Mouse (Mus musculus): Measurements from ENCODE around the gene Tppp2.
A peak's percentile ranks its signal among the peaks of the same experiment; 100 is the strongest.

GRCm38 (mm10) chr14:51884031-51884544 is 34.1 kb upstream of the Tppp2 start:
- no peak for TF ChIP-seq ZC3H11A (IDR thresholded peaks at IDR 0.05; ENCODE audit: borderline replicate concordance, low read depth, low read length)
- TF ChIP-seq HCFC1 (IDR thresholded peaks at IDR 0.05; ENCODE audit: borderline replicate concordance, insufficient read depth, low read length) = no peak
- TF ChIP-seq ZNF384 (IDR thresholded peaks at IDR 0.05; ENCODE audit: low read depth, low read length) = 0 out of 2 replicates have a peak, but pooled peaks have one; percentile 25
- no peak for TF ChIP-seq CHD2 (IDR thresholded peaks at IDR 0.05; ENCODE audit: low read depth, low read length)

Data from ES-E14 (cell line).